Mouse (Mus musculus) liver, embryonic 12.5 days (tissue): ENCODE measurements around the gene Nxpe4. TPM values are rescaled to one million over a fixed set of nuclear protein-coding genes. Genes with fewer than 3 reads are reported as not detected.

Experiments used
- ATAC-seq: fragments of 200-750 bp; cut with Nextera tagmentation; 2 replicates; pipeline ENCODE4 v1.8.0; 2017; ENCODE audit warnings: moderate number of reproducible peaks, mild to moderate bottlenecking, moderate library complexity
- H3K27ac ChIP-seq: fragments of 300-500 bp; sonication (generic); 2 replicates; pipeline ENCODE4 v1.5.1; 2016; ENCODE audit warnings: mild to moderate bottlenecking
- H3K27me3 ChIP-seq: fragments of 300-500 bp; sonication (generic); replicated peaks from 2 replicates; pipeline ENCODE4 v1.6.1; 2016; ENCODE audit warnings: mild to moderate bottlenecking, moderate library complexity
- H3K36me3 ChIP-seq: fragments of 300-500 bp; sonication (generic); 2 replicates; pipeline ENCODE4 v1.6.1; 2016; ENCODE audit warnings: mild to moderate bottlenecking, moderate library complexity
- H3K4me1 ChIP-seq: fragments of 300-500 bp; sonication (generic); 2 replicates; pipeline ENCODE4 v1.6.1; 2016
- H3K4me2 ChIP-seq: fragments of 300-500 bp; sonication (generic); 2 replicates; pipeline ENCODE4 v1.6.1; 2016; ENCODE audit warnings: mild to moderate bottlenecking, moderate library complexity
- H3K4me3 ChIP-seq: fragments of 300-500 bp; sonication (generic); 2 replicates; pipeline ENCODE4 v1.5.1; 2016; ENCODE audit warnings: mild to moderate bottlenecking, moderate library complexity
- H3K9ac ChIP-seq: fragments of 300-500 bp; sonication (generic); 2 replicates; pipeline ENCODE4 v1.6.1; 2016; ENCODE audit warnings: mild to moderate bottlenecking, moderate library complexity
- H3K9me3 ChIP-seq: fragments of 300-500 bp; sonication (generic); replicated peaks from 2 replicates; pipeline ENCODE4 v1.6.1; 2016; ENCODE audit warnings: mild to moderate bottlenecking, moderate library complexity
- WGBS: fragments of 180-500 bp; shearing (Covaris S2); methylation state at CpG from one replicate; pipeline ENCODE4 v1.1.7; 2016; ENCODE audit not compliant: insufficient replicate concordance; 5-methylcytosine and 5-hydroxymethylcytosine counted together
- polyA plus RNA-seq: library from polyadenylated mRNA; unstranded; fragments of >200 nt; fragmentation: Nextera tagmentation; extraction: Ambion mirVana; gene quantifications from 2 replicates; pipeline ENCODE4 v1.2.1, GENCODE M21; 2016

Gene Nxpe4
- polyA plus RNA-seq, 1 experiment from 2014 or later = 7.8 TPM

GRCm38 (mm10) chr9:48420437-48420836 is 258.6 kb downstream of the Nxpe4 start:
- Histone ChIP-seq H3K9ac (no peak overlapping the region), H3K36me3 (no peaks in the 10 kb centered on the region), H3K4me2 (no peak overlapping the region), H3K4me3 (no peak overlapping the region), H3K27me3 (0 out of 2 replicates have a peak, but pooled peaks cover 5% of the 10 kb centered on the region), H3K9me3 (no peaks in the 10 kb centered on the region), H3K4me1 (no peaks in the 10 kb centered on the region), H3K27ac (no peak overlapping the region)
- ATAC-seq = no peak
- WGBS = 68% methylated on average over 7 of the region's 7 CpGs

- 57% methylated on average over 2 of the region's 2 CpGs for WGBS
Measured at GRCm38 (mm10) chr9:48421029-48421428, 259.2 kb downstream of the Nxpe4 start.

GRCm38 (mm10) chr9:48421561-48421960 is 259.7 kb downstream of the Nxpe4 start:
- no peaks in the 10 kb centered on the region for H3K36me3 ChIP-seq
- H3K4me2 ChIP-seq = no peak overlapping the region
- H3K4me1 ChIP-seq = no peaks in the 10 kb centered on the region
- H3K9ac ChIP-seq = no peak overlapping the region
- WGBS = 67% methylated on average over 2 of the region's 2 CpGs
- ATAC-seq = no peak
- H3K27ac ChIP-seq = no peak overlapping the region
- H3K9me3 ChIP-seq = no peaks in the 10 kb centered on the region
- H3K4me3 ChIP-seq = no peak overlapping the region
- no peaks in the 10 kb centered on the region for H3K27me3 ChIP-seq

More at GRCm38 (mm10) chr9:48421029-48421428, 259.2 kb downstream of the Nxpe4 start:
- H3K27ac ChIP-seq = no peak overlapping the region
- 0 out of 2 replicates have a peak, but pooled peaks cover under 1% of the 10 kb centered on the region for H3K27me3 ChIP-seq
- no peaks in the 10 kb centered on the region for H3K4me1 ChIP-seq
- H3K4me2 ChIP-seq = no peak overlapping the region
- no peak for ATAC-seq
- H3K4me3 ChIP-seq = no peak overlapping the region
- no peaks in the 10 kb centered on the region for H3K9me3 ChIP-seq
- H3K36me3 ChIP-seq = no peaks in the 10 kb centered on the region
- H3K9ac ChIP-seq = no peak overlapping the region

- no peak for ATAC-seq
- H3K27ac ChIP-seq = 0 out of 2 replicates have a peak overlapping the region, but pooled peaks have one; percentile 25
- no peaks in the 10 kb centered on the region for H3K9me3 ChIP-seq
- no peak overlapping the region for H3K4me2 ChIP-seq
- no peak overlapping the region for H3K9ac ChIP-seq
- H3K27me3 ChIP-seq = no peaks in the 10 kb centered on the region
- 60% methylated on average over 8 of the region's 8 CpGs for WGBS
- H3K4me1 ChIP-seq = no peaks in the 10 kb centered on the region
- no peaks in the 10 kb centered on the region for H3K36me3 ChIP-seq
- H3K4me3 ChIP-seq = no peak overlapping the region
Measured at GRCm38 (mm10) chr9:48422382-48422781, 260.6 kb downstream of the Nxpe4 start.

GRCm38 (mm10) chr9:48423256-48423655 is 261.4 kb downstream of the Nxpe4 start:
- no peaks in the 10 kb centered on the region for H3K36me3 ChIP-seq
- no peaks in the 10 kb centered on the region for H3K9me3 ChIP-seq
- ATAC-seq = no peak
- H3K27me3 ChIP-seq = no peaks in the 10 kb centered on the region
- no peak overlapping the region for H3K9ac ChIP-seq
- no peaks in the 10 kb centered on the region for H3K4me1 ChIP-seq
- H3K4me3 ChIP-seq = no peak overlapping the region
- WGBS = 21% methylated on average over 1 of the region's 1 CpGs
- H3K27ac ChIP-seq = no peak overlapping the region
- no peak overlapping the region for H3K4me2 ChIP-seq

- no peaks in the 10 kb centered on the region for H3K36me3 ChIP-seq
- no peak overlapping the region for H3K9ac ChIP-seq
- H3K4me2 ChIP-seq = no peak overlapping the region
- no peak overlapping the region for H3K4me3 ChIP-seq
- WGBS = 73% methylated on average over 7 of the region's 7 CpGs
- H3K4me1 ChIP-seq = no peaks in the 10 kb centered on the region
- no peaks in the 10 kb centered on the region for H3K27me3 ChIP-seq
- no peaks in the 10 kb centered on the region for H3K9me3 ChIP-seq
- no peak overlapping the region for H3K27ac ChIP-seq
- ATAC-seq = no peak
Measured at GRCm38 (mm10) chr9:48427176-48427575, 265.4 kb downstream of the Nxpe4 start.

- Histone ChIP-seq H3K9ac (no peak overlapping the region), H3K27ac (no peak overlapping the region), H3K4me1 (no peaks in the 10 kb centered on the region), H3K36me3 (no peaks in the 10 kb centered on the region), H3K9me3 (no peaks in the 10 kb centered on the region), H3K4me3 (no peak overlapping the region), H3K4me2 (no peak overlapping the region), H3K27me3 (no peaks in the 10 kb centered on the region)
- WGBS = 45% methylated on average over 8 of the region's 8 CpGs
- ATAC-seq = no peak
Measured at GRCm38 (mm10) chr9:48432449-48432848, 270.6 kb downstream of the Nxpe4 start.

- 54% methylated on average over 1 of the region's 1 CpGs for WGBS
- no peaks in the 10 kb centered on the region for H3K9me3 ChIP-seq
- H3K4me1 ChIP-seq = no peaks in the 10 kb centered on the region
- no peaks in the 10 kb centered on the region for H3K27me3 ChIP-seq
- H3K4me2 ChIP-seq = no peak overlapping the region
- H3K36me3 ChIP-seq = no peaks in the 10 kb centered on the region
- ATAC-seq = no peak
- no peak overlapping the region for H3K4me3 ChIP-seq
- no peak overlapping the region for H3K27ac ChIP-seq
- no peak overlapping the region for H3K9ac ChIP-seq
Measured at GRCm38 (mm10) chr9:48443873-48444272, 282.1 kb downstream of the Nxpe4 start.

GRCm38 (mm10) chr9:48444821-48445220 is 283.0 kb downstream of the Nxpe4 start:
- Histone ChIP-seq H3K36me3 (no peaks in the 10 kb centered on the region), H3K27me3 (no peaks in the 10 kb centered on the region), H3K9me3 (no peaks in the 10 kb centered on the region), H3K4me3 (no peak overlapping the region), H3K4me2 (no peak overlapping the region), H3K9ac (no peak overlapping the region), H3K4me1 (no peaks in the 10 kb centered on the region), H3K27ac (no peak overlapping the region)
- 64% methylated on average over 2 of the region's 2 CpGs for WGBS
- ATAC-seq = no peak

GRCm38 (mm10) chr9:48447783-48448209 is 286.0 kb downstream of the Nxpe4 start:
- H3K4me2 ChIP-seq = no peak overlapping the region
- peak; percentile 59; the same call in 1 of the 2 replicates for ATAC-seq
- no peaks in the 10 kb centered on the region for H3K27me3 ChIP-seq
- no peak overlapping the region for H3K27ac ChIP-seq
- H3K4me1 ChIP-seq = no peaks in the 10 kb centered on the region
- no peaks in the 10 kb centered on the region for H3K9me3 ChIP-seq
- H3K4me3 ChIP-seq = no peak overlapping the region
- H3K9ac ChIP-seq = no peak overlapping the region
- 20% methylated on average over 5 of the region's 5 CpGs for WGBS
- H3K36me3 ChIP-seq = no peaks in the 10 kb centered on the region

Other genes starting within 250 kb of the Nxpe4 start
- gene Nxpe2, start 191.4 kb downstream of the Nxpe4 start, polyA plus RNA-seq = 130 and 139 TPM in 2 replicates